Mouse (Mus musculus) activated CD4-positive, CD25-positive, alpha-beta regulatory T cell (primary cell): ENCODE results near the gene Arfgap3. TPM values are rescaled to one million over a fixed set of nuclear protein-coding genes. Genes with fewer than 3 reads are reported as not detected.

ENCODE experiments used
- polyA plus RNA-seq, 2 experiments: library from polyadenylated mRNA; unstranded; fragments of 100-300 nt; shearing (Covaris generic); gene quantifications; one replicate each; pipeline ENCODE4 v1.2.1; 2017

Arfgap3 gene
- polyA plus RNA-seq, result 10 to 100 TPM; 14.5 to 15.7 TPM

GRCm38 (mm10) chr15:83349954-83350711, at the start of gene Arfgap3:
Gene Arfgap3 (minus strand): TSS chr15:83350247.

GRCm38 (mm10) chr15:83251176-83252004, 98.7 kb downstream of the Arfgap3 start, which contains the start of gene A4galt:
Gene A4galt (minus strand): TSS chr15:83251774.

Other genes with a start within 250 kb of the Arfgap3 start
- 10 to 100 TPM; 55.9 to 80.9 TPM for gene Rrp7a, start 227.4 kb downstream of the Arfgap3 start, polyA plus RNA-seq
- 100 to 1,000 TPM; 121 to 128 TPM for gene Poldip3, start 200.9 kb downstream of the Arfgap3 start, polyA plus RNA-seq
- gene Cyb5r3, start 177.7 kb downstream of the Arfgap3 start, polyA plus RNA-seq, result 100 to 1,000 TPM in 1 of 2 experiments, 10 to 100 TPM in 1; 76.4 to 101 TPM
- under 1 TPM; 0.07 to 0.58 TPM for gene A4galt, start 98.5 kb downstream of the Arfgap3 start, polyA plus RNA-seq
- 10 to 100 TPM; 42.0 to 56.0 TPM for gene Pacsin2, start 114.4 kb upstream of the Arfgap3 start, polyA plus RNA-seq
- gene Ttll1, start 160.6 kb upstream of the Arfgap3 start, polyA plus RNA-seq, result 1 to 10 TPM; 5.1 to 7.1 TPM
- gene Bik, start 176.6 kb upstream of the Arfgap3 start, polyA plus RNA-seq, result 1 to 10 TPM; 3.5 to 3.7 TPM
- gene Tspo, start 213.3 kb upstream of the Arfgap3 start, polyA plus RNA-seq, result 100 to 1,000 TPM; 394 to 406 TPM
- gene Mcat, start 213.5 kb upstream of the Arfgap3 start, polyA plus RNA-seq, result 10 to 100 TPM; 23.3 to 26.6 TPM
- gene Ttll12, start 244.9 kb upstream of the Arfgap3 start, polyA plus RNA-seq, result 10 to 100 TPM; 15.8 to 19.8 TPM